Mouse (Mus musculus) fat pad, adult 2 months (tissue): ENCODE results near the gene Cd300lb.
"Not testable (repeated sequence)": the region's sequence is repeated elsewhere in the genome, so short reads cannot be mapped to it uniquely, and the experiment has no call there.

Experiments
- DNase-seq: peaks from one replicate; pipeline ENCODE4 v3.0.0-alpha.2; 2011; ENCODE audit warnings: low read depth, low spot score; ENCODE audit errors: extremely low read depth

Cd300lb gene

DNA sequence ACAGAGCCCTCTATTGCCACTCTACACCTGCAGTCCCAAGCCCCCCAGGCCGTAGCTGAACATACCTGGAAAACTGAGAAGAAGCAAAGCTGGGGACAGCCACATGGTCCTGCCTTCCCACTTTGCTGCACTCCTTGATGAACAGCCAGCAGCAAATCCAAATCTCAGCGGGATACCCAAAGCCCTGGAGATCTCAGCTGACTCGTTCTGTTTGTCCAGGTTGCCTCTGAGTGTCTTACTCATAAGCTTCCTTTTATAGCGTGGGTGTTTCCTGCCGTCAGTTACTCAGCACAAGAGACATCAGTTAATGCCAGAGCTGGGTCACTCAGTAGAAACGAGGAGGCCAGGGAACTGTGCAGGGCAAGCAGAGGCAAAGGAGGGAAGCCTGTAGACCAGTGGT is at the start of gene Cd300lb:
TSS of gene Cd300lb (minus strand) at position 243 of the 400 bp plus-strand sequence.
- no peak for DNase-seq

DNA sequence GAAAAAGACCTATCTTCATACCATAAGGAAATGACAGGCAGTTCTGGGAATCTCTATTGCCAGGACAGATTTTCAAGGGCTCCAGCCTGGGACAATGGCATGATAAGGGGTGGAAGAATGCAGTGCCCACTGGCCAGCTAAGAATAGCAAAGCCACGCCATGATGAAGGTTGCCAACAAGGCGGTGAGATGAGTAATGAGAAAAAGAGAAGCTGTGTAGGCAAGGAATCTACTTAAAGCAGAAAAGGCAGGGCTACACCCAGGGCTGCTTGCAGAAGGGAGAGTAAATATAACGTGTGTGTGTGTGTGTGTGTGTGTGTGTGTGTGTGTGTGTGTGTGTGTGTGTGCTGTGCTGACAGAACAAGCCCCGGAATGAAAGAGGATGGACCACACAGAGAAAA is 47.7 kb upstream of the Cd300lb start:
- DNase-seq, result no peak

DNA sequence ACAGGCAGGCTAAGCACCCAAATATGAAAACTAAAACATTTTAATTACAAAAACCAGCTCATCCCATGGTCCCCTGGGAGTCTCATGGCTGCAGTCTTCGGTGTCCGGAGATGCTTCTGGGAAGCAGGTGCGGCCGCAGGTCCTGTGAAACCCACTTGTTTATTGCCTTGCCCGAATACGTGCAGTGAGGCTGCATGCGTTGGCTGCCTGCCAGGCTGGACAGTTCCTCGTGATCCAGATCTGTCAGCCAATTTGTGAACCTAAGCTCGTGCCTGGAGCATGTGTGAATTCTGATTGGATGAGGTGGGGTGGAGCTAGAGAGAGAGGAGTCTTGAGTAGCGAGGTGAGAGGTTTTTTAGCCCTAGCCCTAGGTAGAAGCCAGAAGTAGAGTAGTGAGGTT is 38.5 kb upstream of the Cd300lb start:
- no peak for DNase-seq

DNA sequence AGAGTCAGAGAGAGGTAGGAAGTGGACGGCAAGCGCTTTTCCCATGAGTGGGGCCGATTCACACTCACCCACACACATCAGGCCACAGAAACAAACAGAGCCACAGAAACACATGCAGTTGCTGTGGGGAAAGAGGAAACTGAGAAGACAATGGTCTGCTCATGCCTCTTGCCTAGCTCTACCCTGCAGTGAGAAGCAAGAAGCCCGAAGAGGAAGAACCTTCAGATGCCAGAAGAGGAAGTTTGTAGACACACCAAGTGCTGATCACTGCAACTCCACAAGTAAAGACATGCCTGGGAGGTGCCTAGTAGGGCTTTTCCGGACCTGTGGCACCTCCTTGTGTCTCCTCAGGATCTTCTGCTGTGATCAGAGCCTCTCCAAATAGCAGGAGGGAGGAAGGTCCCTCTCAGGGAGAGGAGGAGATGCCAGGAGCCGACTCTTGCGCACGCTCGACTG is 34.6 kb upstream of the Cd300lb start, which contains the start of gene Cd300c:
TSS of gene Cd300c (minus strand) at position 406 of the 456 bp plus-strand sequence.
- no peak for DNase-seq

DNA sequence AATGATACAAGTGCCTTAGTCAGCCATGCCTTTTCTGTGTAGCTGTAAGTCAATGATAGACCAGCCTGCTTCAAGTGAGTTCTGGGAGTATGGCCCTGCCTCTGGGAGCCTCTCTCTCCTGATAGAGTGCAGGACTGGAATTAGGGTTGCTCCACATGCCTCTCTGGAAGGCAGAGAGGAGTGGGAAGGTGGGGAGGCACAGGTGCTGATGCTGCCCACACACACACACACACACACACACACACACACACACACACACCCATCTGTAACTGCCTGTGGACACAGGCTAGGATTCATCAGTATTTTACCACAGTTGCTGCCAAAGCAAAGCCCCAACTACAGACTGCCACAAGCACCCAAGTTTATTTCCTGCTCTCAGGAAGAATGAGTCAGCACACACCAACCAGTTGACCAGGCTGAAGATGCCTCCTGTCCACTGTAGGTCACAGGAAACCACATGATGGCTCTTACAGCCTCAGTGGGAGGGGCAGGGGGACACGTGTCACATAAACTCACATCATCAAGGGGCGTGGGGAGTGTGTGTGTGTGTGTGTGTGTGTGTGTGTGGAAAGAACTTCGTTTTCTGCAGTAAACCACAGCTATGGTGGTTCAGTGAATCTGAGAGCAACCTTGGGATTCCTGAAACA is 31.1 kb upstream of the Cd300lb start:
- no peak for DNase-seq

DNA sequence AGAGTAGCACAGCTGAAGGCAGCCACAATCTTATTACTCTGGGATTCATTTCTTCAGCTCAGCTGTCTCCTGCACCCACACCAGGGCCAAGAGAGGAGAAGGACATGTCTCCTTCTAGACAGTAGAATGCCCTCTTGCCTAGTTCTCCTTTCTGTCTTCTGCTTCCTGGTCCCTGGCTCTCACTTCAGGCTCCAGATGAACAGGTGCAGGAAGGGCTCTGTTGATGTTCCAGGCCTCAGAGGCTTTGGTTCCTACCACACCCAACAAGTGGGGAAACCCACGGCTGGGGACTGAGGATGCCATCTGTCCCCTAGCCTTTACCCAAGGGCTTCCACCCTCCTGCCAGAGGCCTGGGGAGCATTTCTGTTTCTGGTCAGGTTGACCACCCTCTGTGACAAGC is 26.2 kb upstream of the Cd300lb start:
- no peak for DNase-seq

DNA sequence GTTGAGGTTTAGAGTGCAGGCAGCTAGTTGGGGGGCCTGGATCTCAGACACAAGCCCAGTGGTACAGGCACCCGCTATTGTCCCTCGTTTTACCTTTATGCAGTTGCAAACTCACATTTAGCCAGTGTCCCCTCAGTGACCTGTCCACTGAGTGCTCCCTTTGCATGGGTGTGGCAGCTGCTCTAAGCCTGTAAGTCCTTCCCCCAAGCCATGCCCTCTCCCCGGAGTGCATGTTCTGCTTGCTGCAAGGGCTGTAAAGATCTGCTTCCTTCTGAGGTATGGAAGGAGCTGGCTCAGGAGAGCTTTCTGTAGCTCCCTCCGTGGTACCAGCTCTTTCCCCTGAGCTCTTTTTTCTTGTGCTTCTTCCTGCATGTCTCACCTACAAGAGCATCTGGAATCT is 595 bp downstream of the Cd300lb start:
- DNase-seq, result no peak

DNA sequence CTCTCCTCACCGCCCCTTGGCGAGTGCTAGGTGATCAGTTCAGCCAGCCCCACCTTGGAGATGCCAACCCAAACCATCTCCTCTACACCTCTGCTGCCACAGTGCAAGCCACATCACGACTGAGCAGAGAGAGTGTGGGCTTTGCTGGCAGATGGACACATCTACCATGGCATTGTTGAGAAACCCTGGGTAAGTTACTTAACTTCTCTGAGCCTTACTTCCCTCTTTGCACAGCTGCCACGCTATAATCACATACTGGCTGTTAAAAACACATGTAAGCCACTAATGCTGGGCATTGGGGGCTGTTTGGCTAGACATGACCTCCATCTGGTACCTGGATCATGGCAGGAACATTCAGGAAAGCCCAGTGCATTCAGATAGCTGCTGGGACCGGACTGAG is 3.1 kb downstream of the Cd300lb start:
- no peak for DNase-seq

DNA sequence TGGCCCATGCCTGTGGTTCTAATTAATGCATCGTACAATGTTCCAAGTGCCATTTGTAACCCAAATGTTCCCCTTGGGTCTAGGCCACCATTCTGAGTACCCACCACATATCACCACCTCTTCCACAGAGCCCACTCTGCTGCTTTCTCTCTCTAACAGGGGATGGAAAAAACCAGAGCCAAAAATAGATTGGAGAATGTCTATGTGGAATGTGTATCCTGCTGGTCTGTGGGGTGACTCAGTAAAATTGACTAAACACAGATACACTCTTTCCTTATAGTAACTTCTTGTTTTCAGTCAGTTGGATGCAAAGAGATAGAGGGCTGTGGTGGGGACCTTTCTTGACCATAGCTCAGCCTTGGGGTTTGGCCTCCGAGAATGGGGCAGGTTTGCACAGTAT is 4.6 kb downstream of the Cd300lb start:
- DNase-seq, result no peak

DNA sequence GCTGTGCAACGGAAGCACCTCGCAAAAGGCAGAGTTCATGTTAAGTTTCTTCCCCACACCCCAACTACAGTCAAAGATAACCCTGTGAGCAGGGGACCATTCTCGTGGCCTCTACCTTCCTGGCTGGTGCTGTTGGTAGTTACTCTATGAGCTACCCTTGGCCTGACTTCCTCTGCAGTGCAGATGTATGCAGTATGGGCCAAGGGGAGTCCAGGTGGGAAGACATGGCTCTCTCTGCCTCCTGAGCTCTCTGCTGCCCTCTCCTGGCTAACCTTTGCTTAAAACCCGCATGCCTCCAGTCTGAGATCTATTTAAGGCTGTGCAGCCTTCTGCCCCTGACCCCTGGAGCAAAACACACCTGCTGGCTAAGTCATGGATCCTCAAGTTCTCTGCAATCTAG is 10.2 kb downstream of the Cd300lb start:
- no peak for DNase-seq

DNA sequence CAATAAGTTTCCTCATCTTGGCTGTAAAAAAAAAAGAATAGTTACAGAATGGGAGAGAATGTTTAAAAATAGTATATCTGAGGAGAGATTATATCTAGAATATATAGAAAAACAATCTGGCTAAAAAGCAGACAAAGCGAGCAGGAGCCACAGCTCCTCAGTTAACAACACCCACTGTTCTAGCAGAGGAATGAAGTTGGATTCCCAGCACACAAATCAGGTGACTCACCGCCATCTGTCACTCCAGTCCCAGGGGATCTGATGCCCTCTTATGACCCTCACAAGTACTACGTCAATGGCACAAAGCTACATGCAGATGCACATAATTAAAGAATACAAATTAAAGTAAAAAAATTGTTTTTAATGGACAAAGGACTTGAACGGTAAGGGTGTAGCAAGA is 11.7 kb downstream of the Cd300lb start:
- no peak for DNase-seq

DNA sequence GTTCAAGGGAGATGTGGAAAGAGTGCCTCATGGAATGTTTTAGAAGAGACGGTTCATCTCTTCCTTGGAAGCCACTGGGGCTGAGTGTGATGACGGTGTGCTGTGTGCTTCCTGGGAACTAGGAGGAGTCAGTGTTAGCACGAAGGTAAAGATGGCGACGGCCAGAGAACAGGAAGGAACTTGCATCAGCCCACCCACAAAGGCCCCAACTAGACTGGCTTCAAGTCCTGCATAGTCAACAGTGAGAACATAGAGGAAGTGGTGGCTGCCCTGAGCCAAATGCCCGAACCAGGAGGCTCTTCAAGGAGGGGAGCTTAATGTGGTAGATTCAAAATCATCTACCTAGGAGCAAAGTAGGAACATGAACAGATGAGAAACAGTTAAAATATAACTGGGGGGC is 17.1 kb downstream of the Cd300lb start:
- no peak for DNase-seq

DNA sequence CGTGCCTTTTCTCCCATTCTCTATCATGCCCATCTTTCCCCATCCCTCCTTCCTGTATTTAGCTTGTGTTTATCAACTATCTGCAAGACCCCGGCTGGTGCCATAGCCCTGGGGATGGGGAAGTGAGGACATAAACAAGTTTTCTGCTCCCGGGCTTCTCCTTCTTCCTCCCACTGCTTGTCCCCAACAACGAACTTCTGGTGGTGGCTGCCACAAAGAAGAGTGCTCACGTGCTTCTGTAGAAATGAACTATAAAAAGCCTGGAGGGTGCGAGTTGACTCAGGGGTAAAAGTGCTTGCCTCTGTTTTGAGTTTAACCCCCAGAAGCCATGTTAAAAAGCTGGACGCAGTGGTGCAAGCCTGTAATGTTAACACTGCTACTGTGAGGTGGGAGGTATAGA is 19.2 kb downstream of the Cd300lb start:
- DNase-seq, result no peak

DNA sequence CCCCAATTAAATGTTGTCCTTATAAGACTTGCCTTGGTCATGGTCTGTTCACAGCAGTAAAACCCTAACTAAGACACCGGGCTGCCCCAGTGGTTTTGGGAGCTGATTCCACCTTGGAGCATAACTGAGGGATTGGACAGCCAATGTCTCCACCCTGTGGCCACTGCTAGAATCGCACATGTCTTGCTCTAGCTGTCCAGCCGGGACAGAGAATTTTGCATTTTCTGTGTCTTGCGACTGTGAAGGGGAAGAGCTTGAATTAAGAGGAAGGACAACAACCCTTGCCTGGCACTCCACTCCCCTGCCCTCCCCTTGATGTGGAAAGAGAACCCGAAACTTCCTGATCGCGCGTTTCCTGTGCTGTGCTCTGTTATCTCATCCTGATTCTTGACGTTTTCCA is 21.3 kb downstream of the Cd300lb start:
- no peak for DNase-seq

DNA sequence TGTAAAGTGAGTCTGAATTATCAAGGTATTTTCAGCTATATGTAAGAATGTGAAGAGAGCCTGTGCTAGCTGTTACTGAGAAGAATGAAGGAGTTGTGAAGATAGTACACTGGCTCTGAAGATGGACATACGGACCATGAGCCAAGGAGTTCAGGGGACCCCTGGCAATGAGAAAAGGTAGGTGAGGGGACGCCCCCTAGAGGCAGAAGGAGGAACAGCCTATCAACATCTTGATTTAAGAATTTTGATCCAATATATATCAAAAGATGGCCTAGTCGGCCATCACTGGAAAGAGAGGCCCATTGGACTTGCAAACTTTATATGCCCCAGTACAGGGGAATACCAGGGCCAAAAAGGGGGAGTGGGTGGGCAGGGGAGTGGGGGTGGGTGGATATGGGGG is 24.6 kb downstream of the Cd300lb start:
- DNase-seq, result not testable (repeated sequence)

DNA sequence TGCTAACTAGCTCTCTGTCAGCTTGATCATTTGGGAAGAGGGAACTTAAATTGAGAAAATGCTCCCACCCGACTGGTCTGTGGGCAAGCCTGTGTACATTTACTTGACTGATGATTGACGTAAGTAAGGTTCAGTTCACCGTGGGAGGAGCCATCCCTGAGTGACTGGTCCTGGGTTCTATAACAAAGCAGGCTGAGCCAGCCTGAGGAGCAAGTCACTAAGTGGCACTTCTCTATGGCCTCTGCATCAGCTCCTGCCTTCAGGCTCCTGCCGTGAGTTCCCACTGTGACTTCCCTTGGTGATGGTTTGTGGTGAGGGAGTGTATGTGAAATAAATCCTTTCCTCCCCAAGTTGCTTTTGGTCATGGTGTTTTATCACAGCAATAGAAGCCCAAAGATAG is 26.1 kb downstream of the Cd300lb start:
- DNase-seq, result no peak

DNA sequence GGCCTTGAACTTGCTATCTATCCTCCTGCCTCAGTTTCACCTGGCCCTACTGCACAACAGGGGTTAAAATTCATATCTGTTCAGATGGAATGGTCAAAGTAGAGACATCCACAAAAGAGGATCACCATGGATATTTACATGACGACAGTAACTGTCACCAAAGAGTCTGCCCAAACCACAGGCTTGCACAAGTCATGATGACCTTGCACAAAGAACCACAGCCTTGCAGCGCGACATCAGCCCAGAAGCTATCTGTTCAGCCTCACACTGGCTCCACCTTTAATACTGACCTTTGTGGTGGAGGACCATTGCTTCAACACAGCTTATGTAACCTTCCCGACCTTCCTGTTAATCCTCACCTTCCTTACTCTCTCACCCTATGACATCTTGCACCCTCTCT is 26.6 kb downstream of the Cd300lb start:
- DNase-seq, result no peak

DNA sequence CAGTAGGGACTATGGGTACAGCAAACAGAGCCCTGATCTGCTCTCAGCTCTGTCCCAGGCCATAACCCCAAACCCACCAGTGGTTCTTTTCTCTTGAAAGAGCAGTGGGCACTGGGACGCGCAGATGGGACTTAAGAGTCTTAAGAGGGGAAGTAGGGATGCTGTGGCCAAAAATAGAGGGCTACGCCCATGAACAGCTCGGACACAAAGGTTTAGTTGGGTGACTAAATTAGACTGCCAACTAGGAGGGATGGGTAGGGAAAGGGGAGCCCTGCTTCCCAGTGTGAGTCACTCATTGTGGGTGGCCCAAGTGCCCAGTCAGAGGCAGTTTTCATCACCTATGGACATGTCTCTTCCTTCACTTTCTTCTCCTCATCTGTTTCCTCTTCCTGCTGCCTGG is 31.0 kb downstream of the Cd300lb start:
- DNase-seq, result no peak

DNA sequence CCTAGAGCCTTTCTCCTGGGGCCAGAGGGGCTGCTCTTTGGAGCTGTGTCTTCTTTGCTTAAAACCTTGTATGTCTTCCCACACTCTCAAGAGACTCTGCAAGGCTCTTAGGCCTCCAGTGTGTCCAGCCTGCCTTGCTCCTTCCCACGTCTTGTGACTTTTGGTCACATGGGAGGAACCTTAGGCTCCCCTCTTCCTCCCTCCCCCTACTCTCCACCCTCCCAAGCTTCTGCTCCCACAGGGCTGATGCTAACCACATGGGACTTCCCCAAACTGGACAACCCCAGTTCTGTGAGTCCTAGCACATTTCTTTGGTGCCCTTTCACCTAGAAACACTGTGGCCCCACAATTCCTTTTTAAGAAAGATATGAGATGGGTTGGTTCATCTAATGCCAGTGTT is 36.2 kb downstream of the Cd300lb start:
- no peak for DNase-seq

DNA sequence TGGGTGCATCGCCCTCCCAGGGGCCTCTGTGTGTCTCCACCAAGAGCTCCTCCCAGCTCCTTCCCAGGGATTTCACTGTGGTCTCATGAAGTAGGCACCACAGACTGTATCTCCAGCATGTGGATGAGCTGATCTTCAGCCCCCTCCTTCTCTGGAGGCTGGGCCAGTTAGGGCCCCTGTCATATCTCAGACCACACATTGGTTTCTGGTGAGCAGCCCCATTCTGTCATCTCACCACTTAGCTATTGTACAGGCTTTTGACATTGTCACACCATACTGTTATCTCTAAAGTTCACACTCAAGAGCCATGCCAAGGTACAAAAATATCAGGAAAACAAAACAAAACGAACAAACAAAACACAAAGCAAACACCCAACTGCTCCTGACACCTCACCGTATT is 38.1 kb downstream of the Cd300lb start:
- no peak for DNase-seq

DNA sequence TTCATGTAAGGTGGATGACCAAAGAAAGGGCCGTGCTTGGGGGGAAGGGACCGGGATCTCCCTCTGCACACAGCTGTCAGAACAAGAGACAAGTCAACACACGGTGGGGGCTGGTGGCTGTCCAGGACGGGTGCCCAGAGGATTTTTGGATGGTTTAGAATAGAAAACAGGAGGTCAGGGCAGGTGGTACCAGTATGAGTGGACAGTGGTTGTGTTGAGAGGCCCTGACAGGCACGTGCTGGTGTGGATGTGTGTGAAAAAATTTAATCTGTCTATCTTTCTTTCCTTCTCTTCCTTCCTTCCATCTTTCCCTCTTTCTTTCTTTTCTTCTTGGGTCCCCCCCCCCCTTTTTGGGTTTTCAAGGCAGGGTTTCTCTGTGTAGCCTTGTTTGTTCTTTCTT is 43.6 kb downstream of the Cd300lb start:
- no peak for DNase-seq

DNA sequence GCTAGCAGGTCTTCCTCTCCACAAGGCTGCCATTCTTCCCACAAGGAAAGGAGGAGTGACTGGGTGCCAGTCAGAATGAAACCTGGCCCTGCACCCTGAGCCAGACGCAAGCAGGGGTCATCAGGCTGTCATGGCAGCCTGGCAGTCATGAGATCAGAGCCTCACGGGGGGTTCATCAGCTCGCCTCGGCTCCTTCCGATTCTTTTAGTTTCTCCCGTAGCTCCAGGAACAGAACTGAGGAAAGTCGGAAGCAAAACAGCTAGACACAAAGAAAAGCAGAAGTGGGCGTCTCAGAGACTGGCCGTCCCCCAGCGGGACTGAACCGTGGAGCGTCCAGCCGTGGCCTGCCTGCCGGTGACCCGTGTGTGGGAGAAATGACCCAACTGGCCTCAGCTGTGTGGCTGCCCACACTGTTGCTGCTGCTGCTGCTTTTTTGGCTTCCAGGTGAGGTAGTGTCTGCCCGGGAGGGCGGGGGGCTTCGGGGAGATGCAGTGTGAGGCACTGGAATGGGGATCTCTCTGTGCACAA is 44.1 kb downstream of the Cd300lb start, which contains the start of gene Cd300a:
TSS of gene Cd300a (plus strand) at position 51 of the 528 bp plus-strand sequence.
- no peak for DNase-seq
